Mouse (Mus musculus): Measurements from ENCODE around the gene Pip4k2c.

- no peak for TF ChIP-seq CTCF (IDR thresholded peaks at IDR 0.05; ENCODE audit: extremely low read depth, insufficient read depth, insufficient read length, insufficient replicate concordance)
- no peak for TF ChIP-seq POLR2A (IDR thresholded peaks at IDR 0.05; ENCODE audit: low read depth, low read length)
These were observed 5.8 kb upstream of the Pip4k2c start for GRCm38 (mm10) chr10:127217177-127217576.
